Mouse (Mus musculus) skeletal muscle tissue, adult 2 months (tissue): ENCODE data around the gene Smg9.

Experiments used
- DNase-seq: peaks from one replicate; pipeline ENCODE4 v3.0.0-alpha.2; 2012; ENCODE audit warnings: low read depth, low spot score

Smg9 gene

GRCm38 (mm10) chr7:24445266-24445926 lies 46.0 kb downstream of the Smg9 start:
- no peak for DNase-seq

GRCm38 (mm10) chr7:24446697-24447340 lies 47.4 kb downstream of the Smg9 start:
- DNase-seq: no peak

- DNase-seq: no peak
Observed at GRCm38 (mm10) chr7:24448782-24449517, 49.5 kb downstream of the Smg9 start.

GRCm38 (mm10) chr7:24450585-24451017 lies 51.2 kb downstream of the Smg9 start:
- no peak for DNase-seq

GRCm38 (mm10) chr7:24451855-24452311 lies 52.5 kb downstream of the Smg9 start, which contains the start of gene Irgc1:
Gene Irgc1 (minus strand): TSS chr7:24452297.
- DNase-seq: no peak

GRCm38 (mm10) chr7:24454199-24454598 lies 54.8 kb downstream of the Smg9 start:
- DNase-seq: no peak

GRCm38 (mm10) chr7:24455726-24456125 lies 56.3 kb downstream of the Smg9 start:
- DNase-seq: no peak

GRCm38 (mm10) chr7:24457726-24458370 lies 58.4 kb downstream of the Smg9 start:
- no peak for DNase-seq

GRCm38 (mm10) chr7:24459440-24459839 lies 60.0 kb downstream of the Smg9 start:
- no peak for DNase-seq

- no peak for DNase-seq
Observed at GRCm38 (mm10) chr7:24459843-24460242, 60.4 kb downstream of the Smg9 start.

GRCm38 (mm10) chr7:24461376-24462051 lies 62.1 kb downstream of the Smg9 start:
- DNase-seq: no peak

GRCm38 (mm10) chr7:24462388-24463319 lies 63.2 kb downstream of the Smg9 start, which contains the start of gene Plaur:
Gene Plaur (plus strand): TSS chr7:24462484.
- DNase-seq: no peak

GRCm38 (mm10) chr7:24466835-24467234 lies 67.4 kb downstream of the Smg9 start:
- DNase-seq: no peak

GRCm38 (mm10) chr7:24467886-24468285 lies 68.5 kb downstream of the Smg9 start:
- no peak for DNase-seq

- DNase-seq: no peak
Observed at GRCm38 (mm10) chr7:24469126-24469525, 69.7 kb downstream of the Smg9 start.

GRCm38 (mm10) chr7:24470356-24470755 lies 70.9 kb downstream of the Smg9 start:
- DNase-seq: no peak
